Mouse (Mus musculus) WW6 (cell line): ENCODE measurements around the gene Stk10.

ENCODE experiments used
- DNase-seq: peaks from one replicate; pipeline ENCODE4 v3.0.0-alpha.2; 2013; ENCODE audit warnings: low read depth, low spot score

Stk10 gene

DNA sequence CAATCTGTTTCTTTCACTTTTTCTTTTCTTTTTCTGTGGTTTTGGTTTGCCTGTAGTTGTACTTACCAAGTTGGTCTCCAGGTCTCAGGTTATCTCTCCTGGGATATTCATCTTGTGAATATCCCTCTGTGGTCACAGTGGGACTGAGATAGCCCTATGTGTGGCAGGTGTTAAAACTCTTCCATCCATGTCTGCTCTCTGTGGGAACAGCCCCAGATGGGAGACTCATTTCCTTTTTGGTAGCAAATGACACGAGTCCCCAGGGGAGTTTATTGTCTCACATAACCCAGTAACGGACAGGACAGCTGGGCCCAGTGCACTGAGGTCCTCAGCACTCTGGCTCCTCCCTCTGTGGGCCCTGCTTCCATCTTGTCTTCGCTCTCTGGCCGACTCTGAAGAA, 17.0 kb downstream of the Stk10 start:
- DNase-seq: no peak

DNA sequence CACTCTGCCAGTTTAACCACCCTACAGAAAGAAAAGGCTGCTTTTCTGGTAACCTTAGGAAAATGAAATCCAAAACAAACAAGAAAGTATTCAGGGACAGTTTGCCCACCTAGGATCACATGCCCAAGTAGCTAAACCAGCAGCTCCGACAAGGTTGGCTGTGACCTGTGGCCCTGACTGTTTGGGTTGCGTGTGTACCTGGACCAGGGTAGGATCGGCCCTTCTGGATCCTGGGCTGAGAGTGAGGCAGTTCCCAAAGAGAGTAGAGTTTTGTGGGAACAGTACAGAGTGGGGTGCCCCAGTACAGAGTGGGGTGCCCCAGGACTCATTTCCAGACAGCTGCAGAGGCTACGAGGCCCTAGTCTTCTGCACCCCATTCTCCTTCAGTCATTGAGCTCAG, 18.0 kb downstream of the Stk10 start:
- no peak for DNase-seq

DNA sequence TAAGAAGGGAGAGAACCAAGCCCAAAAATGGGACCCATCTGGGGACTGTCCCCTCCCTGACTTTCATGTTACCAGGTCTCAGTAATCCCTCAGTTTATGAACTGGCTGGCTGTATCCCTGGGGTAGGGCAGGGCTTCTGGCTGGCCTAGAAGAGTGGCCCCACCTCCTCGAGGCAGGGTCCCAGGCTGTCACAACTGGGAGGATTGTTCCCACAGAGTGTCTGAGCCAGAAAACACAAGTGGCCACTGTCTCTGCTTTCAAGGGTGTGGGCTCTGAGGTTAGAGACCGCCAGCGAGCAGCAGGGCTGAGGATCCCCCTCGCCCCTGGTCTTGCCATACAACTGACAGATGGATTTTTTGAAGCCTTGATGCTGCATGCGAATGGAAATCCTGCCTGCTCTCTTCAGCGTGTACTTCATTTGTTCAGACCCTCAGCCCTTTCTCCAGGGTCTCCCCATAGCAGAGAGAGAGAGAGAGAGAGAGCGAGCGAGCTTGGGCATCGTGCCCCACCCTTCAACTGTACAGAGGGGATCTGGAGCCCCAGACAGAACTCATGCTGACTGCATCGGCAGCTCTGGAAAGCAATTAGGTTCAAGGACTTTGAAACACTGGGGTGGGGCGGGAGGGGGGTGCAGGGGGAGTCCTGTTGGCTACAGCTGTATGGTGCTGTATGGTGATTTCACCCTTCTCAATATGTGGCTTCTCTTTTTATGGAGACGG, 18.6 kb downstream of the Stk10 start:
- no peak for DNase-seq

DNA sequence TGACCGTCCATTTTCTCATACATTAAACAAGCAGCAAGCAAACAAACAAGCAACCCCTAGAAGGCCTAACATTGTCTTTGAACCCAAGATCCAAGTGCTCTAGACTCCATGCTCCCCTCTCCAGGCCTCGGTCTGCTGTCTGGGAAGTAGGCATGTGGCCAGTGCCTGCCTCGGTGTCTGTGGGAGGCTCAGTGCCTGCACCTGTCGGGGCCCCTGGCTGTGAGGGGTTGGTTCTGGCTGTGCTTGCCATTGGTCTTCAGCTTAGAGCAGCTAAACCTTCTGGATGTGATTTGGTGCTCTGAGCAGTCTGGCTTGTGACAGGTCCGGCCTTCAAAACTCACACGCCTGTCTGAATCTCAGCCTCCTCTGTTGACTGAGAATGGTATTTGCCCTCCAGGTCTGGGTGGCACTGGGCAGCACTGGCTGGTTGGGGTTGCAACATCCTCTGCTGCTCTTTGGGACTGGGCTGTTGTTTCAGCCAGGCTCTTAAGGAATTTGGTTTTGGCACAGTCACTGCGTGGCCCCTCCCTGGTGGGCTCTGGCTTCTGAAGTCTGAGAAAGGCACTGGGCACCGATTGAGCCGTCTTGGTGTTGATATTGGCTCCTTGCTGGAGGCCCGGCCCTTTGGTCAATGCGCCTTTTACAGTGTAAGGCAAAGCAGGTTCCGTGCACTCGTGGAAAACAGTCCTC, 19.4 kb downstream of the Stk10 start:
- DNase-seq: no peak

- no peak for DNase-seq
Observed at GRCm38 (mm10) chr11:32553311-32554140, 20.4 kb downstream of the Stk10 start.

DNA sequence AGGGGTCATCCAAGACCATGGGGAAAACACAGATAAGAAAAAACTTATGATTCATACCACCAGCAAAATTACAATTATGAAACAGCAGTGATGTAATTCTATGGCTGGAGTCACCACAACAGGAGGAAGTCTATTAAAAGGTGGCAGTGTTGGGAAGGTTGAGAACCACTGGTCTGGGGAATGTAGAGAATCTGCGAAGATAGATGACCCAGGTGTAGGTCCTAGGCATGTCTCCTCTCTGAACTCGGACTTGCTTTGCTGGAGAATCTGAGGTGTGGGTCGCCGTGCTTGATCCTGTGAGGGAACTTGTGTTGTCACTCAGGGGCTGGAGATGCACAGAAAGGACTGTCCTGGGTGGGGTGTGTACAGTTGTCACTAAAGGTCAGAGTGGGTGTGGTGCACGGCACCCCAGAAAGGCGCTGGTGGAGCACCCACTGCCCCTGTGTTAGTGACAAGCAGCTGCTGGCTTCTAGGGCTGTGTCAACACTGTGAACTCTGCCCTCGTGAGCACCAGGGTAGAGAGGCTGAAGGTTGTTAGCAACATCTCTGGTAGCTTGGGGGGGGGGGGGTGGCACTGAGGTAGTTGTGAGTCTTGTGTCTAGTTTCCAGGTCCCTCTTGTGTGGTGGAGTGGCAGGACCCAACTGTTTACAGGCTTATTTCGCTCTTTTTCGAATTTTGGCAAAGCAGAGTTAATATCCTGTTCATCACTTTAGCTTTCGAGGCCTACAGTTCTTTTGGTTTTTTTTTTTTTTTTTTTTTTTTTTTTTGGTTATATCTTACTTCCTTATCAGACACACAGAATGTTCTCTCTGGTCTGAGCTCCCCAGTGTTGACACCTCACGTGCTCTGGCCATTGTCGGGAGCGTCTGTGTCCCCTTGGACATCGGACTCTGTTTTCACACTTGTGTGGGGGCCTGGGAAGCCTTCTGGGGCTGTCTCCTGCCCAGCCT, 21.3 kb downstream of the Stk10 start:
- no peak for DNase-seq

DNA sequence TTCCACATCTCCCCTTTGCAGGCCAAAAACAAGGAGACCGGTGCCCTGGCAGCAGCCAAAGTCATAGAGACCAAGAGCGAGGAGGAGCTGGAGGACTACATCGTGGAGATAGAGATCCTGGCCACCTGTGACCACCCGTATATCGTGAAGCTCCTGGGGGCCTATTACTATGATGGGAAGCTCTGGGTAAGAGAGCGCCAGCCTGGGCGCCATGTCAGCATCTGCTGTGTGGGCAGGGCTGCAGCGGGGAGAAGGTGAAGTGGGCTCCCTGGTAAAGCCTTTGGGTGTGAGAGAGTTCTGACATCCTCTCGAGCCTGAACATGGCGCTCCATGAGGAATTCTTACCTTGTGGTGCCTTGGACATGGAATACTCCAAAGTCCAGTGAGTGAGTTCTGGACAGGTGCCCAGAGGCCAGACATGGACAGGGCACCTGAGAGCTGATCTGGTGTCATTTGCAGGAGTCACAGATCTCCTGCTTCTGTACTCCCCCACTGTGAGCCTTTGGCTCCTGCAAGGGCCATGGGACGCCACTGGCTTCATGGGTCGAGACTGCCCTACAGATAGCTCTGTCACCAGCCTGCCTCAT, 22.1 kb downstream of the Stk10 start:
- DNase-seq: no peak

GRCm38 (mm10) chr11:32556333-32556990, 23.4 kb downstream of the Stk10 start:
- DNase-seq: no peak

GRCm38 (mm10) chr11:32558026-32558425, 24.9 kb downstream of the Stk10 start:
- DNase-seq: no peak

GRCm38 (mm10) chr11:32558677-32559076, 25.6 kb downstream of the Stk10 start:
- DNase-seq: no peak

DNA sequence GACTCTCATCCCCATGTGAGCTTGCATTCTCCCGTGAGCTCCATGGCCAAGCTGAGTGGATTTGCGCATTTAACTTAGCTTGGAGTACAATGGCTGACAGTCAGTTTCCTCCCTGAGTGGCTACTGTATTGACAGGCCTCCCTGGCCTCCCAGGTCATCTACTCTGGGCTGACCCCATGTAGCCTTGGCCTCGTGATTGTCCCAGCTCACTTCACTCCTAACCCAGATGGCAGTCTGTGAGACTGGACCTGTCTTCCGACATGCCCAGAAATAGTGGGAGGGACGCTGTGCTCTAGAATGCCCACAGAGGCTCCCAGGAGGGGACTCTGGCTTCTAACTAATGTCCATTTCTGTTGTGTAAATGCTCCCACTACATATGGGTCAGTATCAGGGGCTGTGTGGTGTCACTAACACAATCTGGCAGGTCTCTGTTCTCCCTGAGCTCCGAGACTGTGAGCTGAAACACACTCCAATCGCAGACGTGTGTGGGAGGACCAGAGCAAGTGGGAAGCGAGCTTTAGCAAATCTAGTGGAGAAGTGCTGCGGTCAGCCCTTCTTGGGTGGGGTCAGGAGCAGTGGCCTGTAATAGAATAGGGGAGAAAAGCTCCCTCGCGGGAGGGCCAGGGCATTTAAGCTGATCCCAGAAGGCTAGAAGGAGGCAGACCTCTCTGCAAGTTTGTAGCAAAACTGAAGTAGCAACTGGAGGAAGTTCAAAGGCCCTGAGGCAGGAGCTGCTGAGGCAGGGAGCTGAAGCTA, 27.1 kb downstream of the Stk10 start:
- DNase-seq: no peak

- DNase-seq: no peak
Observed at GRCm38 (mm10) chr11:32561465-32562355, 28.6 kb downstream of the Stk10 start.

- no peak for DNase-seq
Observed at GRCm38 (mm10) chr11:32562706-32563105, 29.6 kb downstream of the Stk10 start.

GRCm38 (mm10) chr11:32563660-32564059, 30.6 kb downstream of the Stk10 start:
- DNase-seq: no peak

GRCm38 (mm10) chr11:32564629-32565028, 31.5 kb downstream of the Stk10 start:
- no peak for DNase-seq

DNA sequence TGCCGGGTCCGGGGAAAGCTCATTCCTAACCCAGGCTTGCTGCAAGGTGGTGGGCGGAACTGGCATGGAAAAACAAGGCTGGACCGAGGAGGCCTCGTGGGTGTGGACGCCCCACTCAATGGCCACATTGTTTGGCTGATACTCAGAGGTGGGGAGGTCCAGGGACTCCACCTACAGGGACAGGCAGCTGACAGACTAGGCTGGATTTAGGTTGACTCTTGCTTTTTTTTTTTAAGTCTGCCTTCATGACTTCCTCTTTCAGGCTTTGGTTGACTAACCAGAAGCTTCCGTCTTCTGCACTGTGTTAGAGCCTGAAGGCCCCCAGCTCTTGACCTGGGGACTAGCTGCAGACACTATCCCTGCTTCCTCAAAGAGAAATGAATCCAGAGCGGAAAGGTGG, 32.0 kb downstream of the Stk10 start:
- DNase-seq: no peak

DNA sequence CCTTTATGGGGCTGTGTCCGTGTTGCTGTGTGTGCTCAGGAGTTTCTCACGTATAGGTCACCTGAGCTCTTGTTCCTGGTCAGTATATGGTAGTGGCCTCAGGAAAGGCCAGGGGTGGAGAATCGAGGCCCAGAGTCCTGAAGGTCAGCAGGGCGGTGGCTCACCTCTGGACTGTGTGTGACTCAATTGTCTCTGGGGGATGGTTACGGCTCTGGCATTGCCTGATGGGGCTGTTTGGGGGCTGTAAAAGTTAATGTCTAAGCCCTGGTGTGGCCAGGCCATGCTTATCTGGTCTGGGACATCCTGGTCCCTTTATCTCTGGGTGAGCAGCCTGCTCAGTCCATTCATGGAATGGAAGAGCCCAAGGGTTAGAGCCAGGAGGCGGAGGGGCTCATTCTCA, 33.1 kb downstream of the Stk10 start:
- DNase-seq: no peak

DNA sequence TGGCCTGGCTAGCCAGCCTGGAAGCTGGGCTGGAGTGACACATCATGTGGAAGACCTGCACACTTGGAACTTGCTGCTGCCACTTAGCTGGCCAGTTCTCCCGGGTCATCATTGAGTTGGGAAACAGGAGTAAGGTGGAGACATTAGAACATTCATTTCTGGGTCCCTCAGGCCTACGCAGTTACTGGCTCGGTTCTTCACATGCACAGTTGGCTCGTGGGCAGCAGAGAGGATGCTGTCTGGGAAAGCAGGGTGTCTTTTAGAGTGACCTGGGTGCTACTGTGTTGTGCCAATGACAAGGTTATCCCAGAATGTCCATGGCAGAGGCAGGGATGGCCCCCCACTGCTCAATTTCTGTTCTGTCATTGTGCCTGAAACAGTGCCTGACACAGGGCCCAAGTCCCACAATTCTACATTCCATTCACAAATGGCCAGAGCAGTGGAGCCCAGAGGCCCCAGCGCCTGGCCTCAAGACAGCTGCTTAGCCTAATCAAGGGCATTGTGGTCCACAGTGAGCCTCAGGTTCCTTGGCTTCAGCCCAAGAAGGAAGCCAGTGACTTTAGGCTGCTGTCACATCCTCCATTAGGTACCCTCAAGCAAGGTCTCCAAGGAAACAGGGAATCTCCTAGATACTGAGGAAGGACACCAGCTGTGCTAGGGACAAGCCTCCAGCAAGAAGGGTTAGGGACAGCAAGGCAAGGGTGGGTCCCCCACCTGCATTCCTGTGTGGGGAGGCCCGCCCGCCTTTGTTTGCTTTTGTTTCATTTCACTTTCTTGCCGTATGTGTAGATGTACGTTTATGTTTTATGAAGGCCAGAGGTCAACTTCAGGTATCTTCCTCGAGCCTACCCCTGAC, 34.1 kb downstream of the Stk10 start:
- no peak for DNase-seq
